Mouse (Mus musculus): Measurements from ENCODE around the gene Igdcc4. TPM values are rescaled to one million over a fixed set of nuclear protein-coding genes. Genes with fewer than 3 reads are reported as not detected.

Gene Igdcc4
- total RNA-seq, 2 experiments from 2014 or later, result 152 to 153 TPM

DNA sequence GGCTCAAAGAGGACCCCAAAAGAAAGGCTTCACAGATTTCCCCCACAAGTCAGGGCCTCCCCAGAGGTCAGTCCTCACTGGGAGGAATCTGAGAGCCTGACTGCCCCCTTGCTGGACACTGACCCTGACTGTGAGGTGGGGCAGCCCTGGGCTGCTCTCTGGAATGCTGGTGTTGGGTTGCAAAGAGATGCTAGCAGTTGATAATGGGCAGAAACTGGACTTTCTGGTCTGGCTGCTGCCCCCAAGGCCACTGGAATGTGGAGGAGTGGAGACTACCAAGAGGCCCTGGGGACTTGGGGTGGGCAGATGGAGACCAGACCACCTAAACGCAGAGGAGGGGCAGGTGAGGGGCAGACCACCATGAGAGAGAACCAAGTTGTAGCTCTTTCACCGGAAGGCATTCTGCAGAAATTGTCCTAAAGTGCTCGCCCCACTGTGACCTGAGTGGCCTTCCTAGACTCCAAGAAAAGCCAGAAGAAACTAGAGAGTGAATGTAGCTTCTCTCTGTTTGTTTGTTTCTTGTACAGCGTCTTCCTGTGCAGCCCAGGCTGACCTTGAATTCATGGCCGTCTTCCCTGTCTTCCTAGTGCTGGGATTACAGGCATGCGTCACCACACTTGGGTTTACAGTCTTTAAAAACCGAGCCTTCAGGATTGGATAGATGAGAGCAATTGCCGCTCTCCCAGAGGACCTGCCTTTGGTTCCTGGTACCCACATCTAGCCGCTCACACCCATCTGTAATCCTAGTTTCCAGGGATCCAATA is 53.6 kb downstream of the Igdcc4 start:
- no peak for DNase-seq (ENCODE audit: low spot score in 2 of 2)

DNA sequence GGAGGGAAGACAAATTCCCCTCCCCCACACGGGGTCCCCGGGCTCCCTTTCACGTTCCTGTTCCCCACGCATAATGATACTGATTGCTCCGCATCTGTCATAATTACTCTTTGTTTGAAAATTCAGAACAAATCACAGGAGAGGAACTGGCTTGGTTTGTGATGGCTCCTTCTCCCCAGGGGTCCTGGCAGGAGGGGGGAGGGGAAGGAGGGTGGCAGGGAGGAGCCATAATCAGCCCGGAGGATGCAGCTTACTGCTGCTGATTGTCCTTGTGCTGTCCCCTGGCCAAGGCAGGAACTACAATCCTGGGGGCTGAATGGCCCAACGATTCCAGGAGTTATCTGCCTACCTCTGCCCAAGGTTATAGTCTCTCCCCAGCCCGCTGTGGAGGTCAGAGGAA is 55.3 kb downstream of the Igdcc4 start:
- DNase-seq (ENCODE audit: low spot score in 2 of 2), result no peak

DNA sequence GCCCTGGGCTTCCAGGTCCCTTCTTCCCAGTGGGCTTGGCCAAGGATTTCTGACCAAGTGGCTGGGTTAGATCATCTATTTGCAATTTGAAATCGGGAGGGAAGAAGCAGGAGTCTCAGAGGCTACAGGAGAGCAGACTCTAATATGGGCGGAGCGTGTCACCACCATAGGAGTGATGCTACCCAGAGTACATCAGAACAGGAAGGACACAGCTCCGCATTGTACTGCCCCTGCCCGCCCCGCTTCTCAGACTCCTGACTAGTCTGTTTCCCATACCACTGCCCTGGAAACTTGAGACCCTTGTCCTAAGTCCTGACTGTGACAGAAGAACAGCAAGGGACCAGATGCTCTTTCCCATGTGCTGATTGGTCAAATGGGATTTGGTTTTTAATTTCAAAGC is 56.3 kb downstream of the Igdcc4 start:
- DNase-seq (ENCODE audit: low spot score in 2 of 2), result no peak

DNA sequence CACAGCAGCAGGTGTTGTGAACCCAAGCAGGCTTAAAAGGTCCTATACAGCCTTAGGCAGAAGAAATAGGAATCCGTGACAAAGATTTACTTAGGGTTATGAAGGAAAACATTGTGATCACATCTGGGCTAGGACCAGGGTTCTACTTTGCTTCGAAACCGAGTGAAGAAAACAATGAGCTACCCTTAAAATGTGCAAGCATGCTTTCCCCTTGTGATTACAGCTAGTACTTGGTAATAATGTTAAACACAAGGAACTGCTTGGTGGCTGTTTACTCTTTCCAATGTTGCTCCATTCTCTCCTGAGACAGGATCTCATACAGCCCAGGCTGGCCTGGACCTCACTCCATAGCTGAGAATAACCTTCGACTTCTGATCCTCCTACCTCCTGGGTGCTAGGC is 59.9 kb downstream of the Igdcc4 start:
- no peak for DNase-seq (ENCODE audit: low spot score in 2 of 2)

DNA sequence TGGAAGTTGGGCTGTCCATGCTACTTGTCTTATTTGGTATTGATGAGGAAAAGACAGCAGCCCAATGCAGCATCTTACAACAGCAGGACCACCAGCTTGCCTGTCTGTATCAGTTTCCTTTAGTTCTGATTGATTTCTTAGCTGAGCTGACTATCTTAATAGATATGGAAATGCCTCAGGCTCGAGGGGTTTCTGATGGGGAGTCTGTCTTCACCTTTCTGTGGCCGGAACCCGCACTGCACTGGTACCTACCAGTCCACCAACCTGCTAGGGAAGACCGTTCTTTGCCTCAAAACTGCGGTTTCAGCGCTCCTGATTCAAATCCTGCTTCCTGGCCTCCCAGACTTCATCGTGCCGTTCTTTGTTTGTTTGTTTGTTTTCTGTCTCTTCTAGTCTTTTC is 60.6 kb downstream of the Igdcc4 start:
- DNase-seq (ENCODE audit: low spot score in 2 of 2), result no peak

DNA sequence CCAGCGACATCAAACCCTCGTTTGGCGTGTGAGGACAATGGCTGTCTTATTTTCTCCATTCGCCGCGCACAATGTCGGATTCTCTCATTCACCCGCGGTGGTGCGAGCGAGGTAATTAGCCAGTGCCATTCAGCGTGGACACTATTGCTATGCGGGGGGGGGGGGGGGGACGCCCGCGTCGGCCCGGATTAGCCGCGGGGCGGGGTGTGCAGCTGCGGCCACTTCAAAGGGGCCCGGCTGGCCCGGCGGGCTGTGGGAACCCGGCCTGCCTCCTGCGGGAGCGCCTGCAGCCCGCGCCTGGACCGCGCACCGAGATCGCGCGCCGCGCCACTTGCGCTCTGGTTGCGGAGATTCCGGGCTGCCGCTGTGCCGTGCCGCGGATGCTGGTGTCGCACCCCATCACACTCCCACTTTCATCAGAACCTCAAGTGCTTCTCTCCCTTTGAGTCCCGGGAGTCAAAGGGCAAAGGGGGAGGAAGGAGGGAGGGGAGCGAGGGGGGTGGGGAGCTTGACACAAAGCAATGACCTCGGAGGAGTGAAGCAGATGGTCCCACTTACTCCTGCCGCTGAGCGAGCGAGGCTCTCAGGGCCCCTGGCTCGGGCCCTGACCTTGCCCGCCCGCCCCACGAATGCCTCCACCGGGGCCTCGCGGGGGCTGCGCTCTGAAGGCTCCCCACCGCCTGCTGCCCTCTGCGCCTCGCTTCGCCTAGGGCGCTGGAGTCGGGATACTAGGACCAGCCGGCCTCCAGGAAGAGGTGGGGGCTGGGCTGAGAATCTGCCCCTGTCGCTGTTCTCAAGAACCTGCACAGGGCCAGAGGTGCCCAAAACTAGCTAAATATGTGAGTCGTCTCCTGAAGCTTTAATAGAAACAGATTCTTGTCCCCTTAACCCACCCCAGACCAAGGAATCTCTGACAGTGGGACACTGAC is 61.7 kb downstream of the Igdcc4 start:
- DNase-seq (ENCODE audit: low spot score in 2 of 2), result no peak

DNA sequence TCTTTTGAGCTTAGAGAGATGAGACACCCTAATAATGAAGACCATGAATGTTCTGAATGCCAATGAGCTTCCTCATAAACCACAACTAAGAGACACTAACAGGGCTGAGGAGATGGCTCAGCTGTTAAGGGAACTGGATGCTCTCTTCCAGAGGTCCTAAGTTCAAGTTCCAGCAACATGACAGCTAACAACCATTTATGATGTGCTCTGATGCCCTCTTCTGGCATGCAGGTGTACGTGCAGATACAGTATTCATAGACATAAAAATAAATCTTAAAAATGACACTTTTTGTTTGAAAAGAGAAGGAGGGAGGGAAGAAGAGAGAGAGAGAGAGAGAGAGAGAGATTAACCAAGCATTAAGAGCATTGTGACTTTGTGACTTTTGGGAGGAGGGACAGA is 63.6 kb downstream of the Igdcc4 start:
- no peak for DNase-seq (ENCODE audit: low spot score in 2 of 2)

DNA sequence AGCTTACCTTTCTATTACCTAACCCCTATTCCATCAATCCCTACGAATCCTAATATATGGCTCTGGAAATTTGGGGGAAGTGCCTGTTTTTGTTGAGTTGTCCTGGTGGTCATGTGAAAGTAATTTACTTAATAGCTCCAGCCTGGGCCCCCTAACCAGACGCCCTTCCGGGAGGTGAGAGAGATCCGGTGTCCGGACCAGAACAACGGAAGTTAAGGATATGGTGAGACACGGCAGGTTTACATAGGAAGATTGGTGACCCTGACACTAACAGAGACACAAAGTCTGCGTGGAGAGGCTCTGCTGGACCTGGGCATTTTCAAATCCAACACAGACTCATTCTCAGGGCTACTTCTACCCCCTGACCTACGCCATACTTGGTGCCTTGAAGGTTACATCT is 65.1 kb downstream of the Igdcc4 start:
- no peak for DNase-seq (ENCODE audit: low spot score in 2 of 2)

DNA sequence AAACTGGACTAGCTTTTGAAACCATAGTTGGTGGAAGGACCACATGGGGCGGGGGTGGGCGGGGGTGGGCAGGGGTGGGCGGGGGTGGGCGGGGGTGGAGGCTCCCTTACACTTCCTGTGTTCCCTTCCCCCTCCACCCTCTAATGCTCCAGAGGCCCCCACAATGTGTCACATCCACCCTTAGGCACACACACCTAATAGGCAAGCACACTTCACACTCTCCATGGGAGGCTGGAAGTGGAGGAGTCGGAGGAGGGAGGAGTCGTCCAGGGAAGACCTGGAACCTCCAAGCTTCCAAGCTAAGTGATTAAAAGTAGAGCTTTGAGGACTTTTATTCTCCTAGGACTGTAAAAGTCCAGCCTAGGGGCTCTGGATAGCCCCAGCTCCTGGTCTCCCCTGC is 67.2 kb downstream of the Igdcc4 start:
- no peak for DNase-seq (ENCODE audit: low spot score in 2 of 2)

DNA sequence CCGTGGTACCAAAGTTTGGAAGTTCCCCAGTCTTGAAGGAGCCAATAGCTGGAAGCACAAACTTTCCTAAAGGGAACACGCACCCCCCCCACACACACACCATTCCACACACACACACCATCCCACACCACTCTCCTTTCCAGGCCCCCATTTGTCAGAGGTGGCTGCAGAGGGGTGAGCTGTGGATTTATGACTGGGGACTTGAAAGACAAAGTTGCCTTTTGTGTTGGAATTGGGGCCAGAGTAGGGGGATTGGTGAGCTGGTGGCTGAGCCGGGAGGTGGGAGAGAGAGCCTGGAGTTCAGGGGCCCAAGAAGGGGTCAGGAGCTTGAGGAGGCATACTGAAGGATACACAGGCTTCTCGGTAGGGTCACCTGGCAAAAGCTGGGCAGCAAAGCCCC is 67.7 kb downstream of the Igdcc4 start:
- no peak for DNase-seq (ENCODE audit: low spot score in 2 of 2)

DNA sequence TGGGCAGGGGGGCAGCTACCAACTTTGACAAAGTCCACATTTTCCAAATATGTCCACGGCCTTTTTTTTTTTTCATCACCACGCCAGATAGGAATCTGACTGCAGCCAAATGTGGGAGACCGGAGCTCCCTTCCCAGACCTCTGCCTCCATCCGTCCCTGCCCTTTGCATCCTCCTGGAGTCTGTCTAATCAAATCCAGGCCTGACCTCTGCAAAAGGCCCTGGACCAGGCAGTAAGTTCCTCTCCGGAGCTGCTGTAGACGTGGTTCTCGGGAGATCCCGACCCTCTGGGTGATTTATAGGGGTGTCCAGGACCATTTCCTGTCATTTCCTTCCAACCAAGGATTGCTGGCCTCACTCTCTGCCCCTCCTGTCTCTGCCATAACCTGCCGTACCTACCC is 71.4 kb downstream of the Igdcc4 start:
- no peak for DNase-seq (ENCODE audit: low spot score in 2 of 2)

DNA sequence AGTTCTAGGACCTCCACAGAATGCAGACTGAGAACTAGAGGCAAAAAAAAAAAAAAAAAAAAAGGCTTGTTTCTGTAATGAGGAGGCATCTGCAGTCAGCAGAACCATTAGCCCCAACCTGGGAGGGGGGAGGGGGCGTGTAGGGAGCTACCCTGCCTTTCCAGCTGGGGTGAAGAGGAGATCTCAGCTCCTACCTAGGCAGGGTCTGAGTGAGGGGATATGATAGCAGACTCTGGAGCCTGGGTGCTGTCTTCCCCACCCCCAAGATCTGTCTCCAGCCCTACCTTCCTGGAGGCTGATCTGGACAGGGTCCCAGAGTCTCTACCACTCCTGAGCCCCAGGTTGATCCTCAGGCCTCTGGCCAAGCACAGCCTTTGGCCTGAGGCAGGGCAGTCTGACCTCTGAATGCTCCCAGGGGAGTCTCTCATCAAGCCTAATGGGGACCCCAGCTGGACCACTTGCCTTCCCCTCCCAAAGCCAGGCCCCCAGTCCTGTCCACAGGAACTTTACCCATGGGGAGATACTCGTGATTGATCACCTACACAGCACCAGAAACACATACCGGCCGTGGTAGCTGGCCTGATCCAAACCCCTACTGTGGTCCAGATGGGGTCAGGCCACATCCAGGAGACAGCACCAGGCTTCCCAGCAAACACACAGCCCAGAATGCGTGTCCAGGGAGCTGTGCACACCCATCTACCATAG is 74.1 kb downstream of the Igdcc4 start:
- DNase-seq (ENCODE audit: low spot score in 2 of 2), result no peak

DNA sequence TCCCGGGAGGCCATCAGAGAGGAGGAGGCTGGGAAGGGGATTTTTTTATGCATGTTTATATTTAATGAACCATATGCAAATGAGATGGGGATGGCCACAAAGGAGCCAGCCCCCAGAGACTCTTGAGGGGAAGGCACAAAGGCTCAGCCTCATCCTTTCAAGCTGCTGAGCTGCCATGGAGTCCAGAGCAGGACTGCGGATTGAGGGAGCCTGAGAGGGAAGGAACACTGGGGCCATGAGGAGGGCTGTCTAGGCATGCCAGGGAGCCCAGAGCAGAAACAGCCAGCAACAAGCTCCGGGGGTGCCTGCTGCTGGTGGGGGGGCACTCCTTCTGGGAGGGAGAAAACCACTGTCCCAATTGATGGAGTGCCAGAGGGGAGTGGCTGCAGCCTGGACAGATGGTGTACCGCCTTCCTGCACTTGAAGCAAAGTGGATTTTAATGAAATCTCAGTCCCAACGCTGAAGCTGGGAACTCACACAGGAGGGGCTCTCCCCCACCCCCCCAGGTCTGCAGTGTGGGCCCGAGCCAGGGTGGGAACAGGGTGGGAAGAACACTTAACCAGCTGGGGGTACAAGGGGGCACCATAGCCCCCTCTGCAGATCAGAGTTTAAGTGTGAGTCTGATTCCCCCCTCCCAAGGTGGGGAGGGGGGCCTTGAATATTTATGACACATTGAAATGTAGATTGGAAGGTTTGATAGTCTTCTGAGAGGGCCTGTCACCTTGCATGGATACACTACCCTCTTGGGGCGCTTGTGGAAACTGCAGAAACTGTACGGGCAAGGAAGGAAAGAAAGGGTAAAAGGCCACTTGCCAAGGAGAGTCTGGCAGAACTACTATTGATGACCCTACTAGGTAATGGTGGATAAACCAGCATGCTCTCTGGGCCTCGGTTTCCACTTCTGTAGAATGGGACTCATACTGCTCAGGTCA is 74.9 kb downstream of the Igdcc4 start:
- no peak for DNase-seq (ENCODE audit: low spot score in 2 of 2)

DNA sequence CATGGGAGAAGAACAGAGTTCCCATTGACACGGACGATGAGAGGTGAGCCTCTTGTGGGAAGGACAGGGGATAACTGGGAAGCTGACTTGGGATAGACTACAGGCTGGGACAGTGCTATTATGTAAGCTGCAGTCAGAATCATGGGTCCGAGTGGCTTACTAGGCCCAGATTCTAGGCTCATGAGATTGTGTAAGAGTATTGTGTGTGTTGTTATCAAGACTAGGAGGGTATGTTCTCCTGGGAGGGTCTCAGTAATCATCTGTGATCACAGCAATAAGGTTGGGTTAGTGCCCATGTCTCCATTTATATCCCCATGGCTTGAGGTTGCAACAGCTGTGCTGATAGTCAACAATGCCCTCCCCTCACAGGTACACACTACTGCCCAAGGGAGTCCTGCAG is 76.2 kb downstream of the Igdcc4 start:
- no peak for DNase-seq (ENCODE audit: low spot score in 2 of 2)

DNA sequence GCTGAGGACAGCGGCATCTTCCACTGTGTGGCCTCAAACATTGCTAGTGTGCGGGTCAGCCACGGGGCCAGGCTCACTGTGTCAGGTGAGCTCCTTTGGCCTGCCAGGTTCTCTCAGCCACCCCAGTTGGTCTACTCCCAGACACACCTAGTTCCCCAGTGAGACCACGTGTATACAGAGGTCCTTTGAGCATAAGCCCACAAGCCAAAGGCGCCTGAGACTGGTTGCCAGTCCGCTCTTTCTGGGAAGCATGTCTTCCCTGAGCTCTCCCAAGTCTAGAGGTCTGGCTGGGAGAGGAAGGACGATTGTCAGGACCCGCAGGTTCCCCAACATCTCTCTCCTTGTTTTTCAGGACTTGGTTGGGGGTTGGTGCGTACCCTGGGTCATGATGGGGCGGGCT is 76.6 kb downstream of the Igdcc4 start:
- no peak for DNase-seq (ENCODE audit: low spot score in 2 of 2)

DNA sequence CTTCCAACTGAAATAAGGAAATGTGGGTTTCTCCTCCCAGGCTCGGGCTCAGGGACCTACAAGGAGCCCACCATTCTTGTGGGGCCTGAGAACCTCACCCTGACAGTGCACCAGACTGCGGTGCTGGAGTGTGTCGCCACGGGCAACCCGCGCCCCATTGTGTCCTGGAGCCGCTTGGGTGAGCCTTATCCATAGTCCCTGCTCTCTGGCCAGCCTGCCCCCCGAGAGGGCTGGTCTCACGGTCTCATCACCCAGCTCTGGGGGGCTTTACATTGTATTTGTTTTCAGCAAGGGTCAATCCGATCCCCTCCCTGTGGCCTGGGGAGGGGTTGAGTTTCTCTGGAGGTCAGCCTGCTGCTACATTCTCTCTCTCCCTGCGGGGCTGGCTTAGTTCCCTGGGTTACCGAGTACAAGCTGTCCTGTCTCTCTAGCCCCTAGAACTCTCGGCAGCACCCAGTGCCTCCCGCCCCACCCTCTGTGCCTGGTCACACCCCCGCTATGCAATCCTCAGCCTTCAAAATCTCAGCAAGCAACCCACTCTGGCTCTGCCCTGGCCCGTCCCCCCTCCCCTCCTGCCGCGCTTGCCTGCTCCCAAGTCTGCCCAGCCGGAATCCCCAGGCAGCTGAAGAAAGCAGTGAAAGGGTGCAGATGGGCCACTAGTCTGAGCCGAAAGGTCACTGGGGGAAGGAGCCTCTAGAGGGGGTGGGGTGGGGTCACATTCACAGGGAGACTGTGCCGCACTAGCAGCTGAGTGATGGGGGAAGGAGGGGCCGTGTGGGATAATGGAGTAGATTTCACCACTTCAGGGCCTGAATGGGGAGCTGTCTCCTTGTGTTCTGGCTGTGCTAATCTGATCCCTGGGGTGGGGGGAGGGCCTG is 77.3 kb downstream of the Igdcc4 start:
- DNase-seq (ENCODE audit: low spot score in 2 of 2), result no peak

DNA sequence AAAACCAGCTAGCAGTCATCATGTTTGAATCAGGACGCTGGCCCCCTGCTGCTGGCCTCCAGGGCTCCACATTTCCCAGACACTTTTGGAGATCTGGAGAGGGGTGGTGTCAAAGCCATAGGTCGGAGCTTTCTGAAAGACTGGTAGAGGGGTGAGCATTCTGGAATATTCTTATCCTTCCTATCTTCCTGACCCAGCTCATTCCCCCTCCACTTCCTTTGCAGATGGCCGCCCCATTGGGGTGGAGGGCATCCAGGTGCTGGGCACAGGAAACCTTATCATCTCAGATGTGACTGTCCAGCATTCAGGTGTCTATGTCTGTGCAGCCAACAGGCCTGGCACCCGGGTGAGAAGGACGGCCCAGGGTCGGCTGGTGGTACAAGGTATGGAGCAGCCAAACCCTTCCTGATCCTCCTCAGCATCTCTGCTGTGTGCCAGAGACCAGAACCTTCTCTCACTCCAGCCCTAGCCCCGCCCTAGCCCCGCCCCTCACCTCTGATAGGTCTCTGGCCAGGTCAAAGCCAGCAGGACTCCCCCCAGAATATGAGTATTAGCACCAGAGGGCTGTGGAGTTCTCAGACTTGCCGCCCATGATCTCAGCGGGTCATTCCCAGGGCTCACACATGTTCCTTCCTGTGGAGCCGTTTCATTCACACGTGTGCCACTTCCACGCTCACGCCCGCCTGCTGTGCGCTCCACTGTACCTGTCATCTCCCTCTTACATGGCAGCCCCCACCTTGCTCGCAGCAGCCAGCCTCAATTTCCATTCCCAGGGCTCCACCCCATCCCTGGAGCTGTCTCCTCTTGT is 78.7 kb downstream of the Igdcc4 start:
- DNase-seq (ENCODE audit: low spot score in 2 of 2), result no peak
